Mouse (Mus musculus): ENCODE measurements around the gene Fcrla. TPM values are rescaled to one million over a fixed set of nuclear protein-coding genes. Genes with fewer than 3 reads are reported as not detected.
A peak's percentile ranks its signal among the peaks of the same experiment; 100 is the strongest.

Gene Fcrla
- polyA plus RNA-seq, 1 experiment, result 0.08 TPM

- TF ChIP-seq CTCF (IDR thresholded peaks at IDR 0.05; ENCODE audit: extremely low read depth, insufficient read depth, low read length) (no peak), POLR2A (IDR thresholded peaks at IDR 0.05; ENCODE audit: extremely low read depth, insufficient read depth, low read length) (no peak)
- Histone ChIP-seq H3K27ac (ENCODE audit: insufficient read depth, low read length) (no peak overlapping the region), H3K4me3 (ENCODE audit: insufficient read depth, low read length) (no peak overlapping the region), H3K4me1 (ENCODE audit: control insufficient read depth, insufficient read depth, low read length) (peaks cover 1% of the 10 kb centered on the region; the same call in 1 of the 2 replicates)
These were observed 50.5 kb downstream of the Fcrla start for GRCm38 (mm10) chr1:170876906-170877305.

- H3K4me1 ChIP-seq (ENCODE audit: control insufficient read depth, insufficient read depth, low read length), result peaks cover 1% of the 10 kb centered on the region; the same call in 1 of the 2 replicates
- no peak overlapping the region for H3K27ac ChIP-seq (ENCODE audit: insufficient read depth, low read length)
- TF ChIP-seq POLR2A (IDR thresholded peaks at IDR 0.05; ENCODE audit: extremely low read depth, insufficient read depth, low read length), result no peak
- no peak for TF ChIP-seq CTCF (IDR thresholded peaks at IDR 0.05; ENCODE audit: extremely low read depth, insufficient read depth, low read length)
- no peak overlapping the region for H3K4me3 ChIP-seq (ENCODE audit: insufficient read depth, low read length)
These were observed 51.7 kb downstream of the Fcrla start for GRCm38 (mm10) chr1:170875676-170876075.

- TF ChIP-seq CTCF (IDR thresholded peaks at IDR 0.05; ENCODE audit: extremely low read depth, insufficient read depth, low read length) (no peak), POLR2A (IDR thresholded peaks at IDR 0.05; ENCODE audit: extremely low read depth, insufficient read depth, low read length) (no peak)
- H3K4me3 ChIP-seq (ENCODE audit: insufficient read depth, low read length), result no peak overlapping the region
- H3K4me1 ChIP-seq (ENCODE audit: control insufficient read depth, insufficient read depth, low read length), result peaks cover 1% of the 10 kb centered on the region; the same call in 1 of the 2 replicates
- no peak overlapping the region for H3K27ac ChIP-seq (ENCODE audit: insufficient read depth, low read length)
These were observed 55.4 kb downstream of the Fcrla start for GRCm38 (mm10) chr1:170871961-170872360.

- no peak for TF ChIP-seq CTCF (IDR thresholded peaks at IDR 0.05; ENCODE audit: extremely low read depth, insufficient read depth, low read length)
- Histone ChIP-seq H3K27ac (ENCODE audit: insufficient read depth, low read length) (no peak overlapping the region), H3K4me1 (ENCODE audit: control insufficient read depth, insufficient read depth, low read length) (peaks cover 1% of the 10 kb centered on the region; the same call in 1 of the 2 replicates), H3K4me3 (ENCODE audit: insufficient read depth, low read length) (no peak overlapping the region)
These were observed 56.0 kb downstream of the Fcrla start for GRCm38 (mm10) chr1:170871402-170871801.

GRCm38 (mm10) chr1:170868905-170869283 lies 58.5 kb downstream of the Fcrla start:
- TF ChIP-seq POLR2A (IDR thresholded peaks at IDR 0.05; ENCODE audit: extremely low read depth, insufficient read depth, low read length) (no peak), CTCF (IDR thresholded peaks at IDR 0.05; ENCODE audit: extremely low read depth, insufficient read depth, low read length) (no peak)
- Histone ChIP-seq H3K27ac (ENCODE audit: insufficient read depth, low read length) (no peak overlapping the region), H3K4me1 (ENCODE audit: control insufficient read depth, insufficient read depth, low read length) (peaks cover 1% of the 10 kb centered on the region; the same call in 1 of the 2 replicates), H3K4me3 (ENCODE audit: insufficient read depth, low read length) (peak overlapping the region; percentile 80)

- TF ChIP-seq CTCF (IDR thresholded peaks at IDR 0.05; ENCODE audit: extremely low read depth, insufficient read depth, low read length), result no peak
- TF ChIP-seq POLR2A (IDR thresholded peaks at IDR 0.05; ENCODE audit: extremely low read depth, insufficient read depth, low read length), result no peak
- no peaks in the 10 kb centered on the region for H3K4me1 ChIP-seq (ENCODE audit: control insufficient read depth, insufficient read depth, low read length)
- peak overlapping the region; percentile 89 for H3K4me3 ChIP-seq (ENCODE audit: insufficient read depth, low read length)
- H3K27ac ChIP-seq (ENCODE audit: insufficient read depth, low read length), result no peak overlapping the region
These were observed 59.1 kb downstream of the Fcrla start for GRCm38 (mm10) chr1:170868107-170868904.

DNA sequence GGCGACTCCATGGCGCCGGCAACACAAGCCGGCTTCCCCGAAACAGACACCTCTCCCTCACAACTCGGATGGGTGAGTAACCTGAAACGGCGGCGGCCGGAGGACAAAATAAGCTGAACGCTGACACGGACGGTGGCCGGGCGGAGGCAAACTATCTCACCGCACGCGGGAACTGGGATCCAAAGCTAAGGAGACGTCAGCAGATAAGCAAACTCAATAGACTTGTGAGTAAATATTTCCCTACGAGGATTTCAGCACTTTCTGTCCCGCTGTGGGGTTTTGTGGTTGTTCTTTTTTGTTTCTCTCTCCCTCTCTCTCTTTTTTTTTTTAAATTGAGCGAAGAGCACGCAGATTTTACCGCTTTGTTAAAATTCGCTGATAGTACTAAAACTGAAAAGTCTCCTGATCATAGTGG lies 59.7 kb downstream of the Fcrla start, which contains the start of gene Atf6:
Atf6 (minus strand) TSS at position 81 of the 415 bp plus-strand sequence.
- Histone ChIP-seq H3K27ac (ENCODE audit: insufficient read depth, low read length) (peak within 1 kb of the TSS; percentile 32), H3K4me1 (ENCODE audit: control insufficient read depth, insufficient read depth, low read length) (no peaks in the 10 kb centered on the region; the same call in 1 of the 2 replicates), H3K4me3 (ENCODE audit: insufficient read depth, low read length) (peak within 1 kb of the TSS; percentile 89)
- no peak for TF ChIP-seq CTCF (IDR thresholded peaks at IDR 0.05; ENCODE audit: extremely low read depth, insufficient read depth, low read length)
- TF ChIP-seq POLR2A (IDR thresholded peaks at IDR 0.05; ENCODE audit: extremely low read depth, insufficient read depth, low read length), result peak; percentile 52; the same call in 1 of the 2 replicates

Other genes with a start within 250 kb of the Fcrla start
- gene Atf6, start 59.8 kb downstream of the Fcrla start, polyA plus RNA-seq (2012; rRNA removed), result 25.9 and 27.7 TPM in 2 replicates
- 0.81 and 0.83 TPM in 2 replicates for gene Gm26620, start 42.5 kb downstream of the Fcrla start, polyA plus RNA-seq (2012; rRNA removed)
- 32.0 and 32.5 TPM in 2 replicates for gene Dusp12, start 42.0 kb downstream of the Fcrla start, polyA plus RNA-seq (2012; rRNA removed)
- gene Fcrlb, start 14.6 kb downstream of the Fcrla start, polyA plus RNA-seq (2012; rRNA removed), result 1.0 and 1.1 TPM in 2 replicates
- gene Fcgr2b, start 49.0 kb upstream of the Fcrla start, polyA plus RNA-seq (2012; rRNA removed), result 6.1 and 6.4 TPM in 2 replicates
- 0.31 and 0.57 TPM in 2 replicates for gene Fcgr4, start 91.3 kb upstream of the Fcrla start, polyA plus RNA-seq (2012; rRNA removed)
- 20.6 and 21.1 TPM in 2 replicates for gene Fcgr3, start 137.4 kb upstream of the Fcrla start, polyA plus RNA-seq (2012; rRNA removed)
- gene Cfap126, start 186.3 kb upstream of the Fcrla start, polyA plus RNA-seq (2012; rRNA removed), result 2.7 and 4.5 TPM in 2 replicates
- 219 and 242 TPM in 2 replicates for gene Sdhc, start 223.0 kb upstream of the Fcrla start, polyA plus RNA-seq (2012; rRNA removed)
- 0.13 and 0.19 TPM in 2 replicates for gene Mpz, start 223.1 kb upstream of the Fcrla start, polyA plus RNA-seq (2012; rRNA removed)

Data from cortical plate, adult 2 months (tissue).